Mouse (Mus musculus): ENCODE measurements at regions not wholly inside any gene's neighbourhood (a gene's known extent, or its start where the extent isn't known, plus 50 kb on each side); places are given as distances from the start of the nearest gene placed in this dataset.
A peak's percentile ranks its signal among the peaks of the same experiment; 100 is the strongest.

GRCm38 (mm10) chr6:116854029-116854428 is 137.3 kb upstream of the Tmem72 start:
- H3K36me3 ChIP-seq (ENCODE audit: insufficient read depth, low read length), result no peaks in the 10 kb centered on the region
- DNase-seq (ENCODE audit: low spot score) (no peak), ATAC-seq (replicated peaks; ENCODE audit: low FRiP score, low read depth) (no peak)
- TF ChIP-seq CTCF (IDR thresholded peaks at IDR 0.05; ENCODE audit: low read depth), result no peak
- no peaks in the 10 kb centered on the region for H3K27me3 ChIP-seq (ENCODE audit: insufficient read depth, low read length)
- no peak overlapping the region for H3K4me2 ChIP-seq (ENCODE audit: low read length)
- no peaks in the 10 kb centered on the region for H3K4me1 ChIP-seq (replicated peaks; ENCODE audit: insufficient read depth, low read length)
- H3K9ac ChIP-seq (ENCODE audit: low read depth, low read length), result no peak overlapping the region
- WGBS, result 82% methylated on average over 6 of the region's 6 CpGs
- H3K4me3 ChIP-seq (replicated peaks; ENCODE audit: low read depth, low read length), result no peak overlapping the region
- H3K27ac ChIP-seq, result no peak overlapping the region
- H3K9me3 ChIP-seq (replicated peaks; ENCODE audit: low read length), result no peaks in the 10 kb centered on the region

GRCm38 (mm10) chr6:116856093-116856492 is 139.4 kb upstream of the Tmem72 start:
- H3K4me1 ChIP-seq (replicated peaks; ENCODE audit: insufficient read depth, low read length), result no peaks in the 10 kb centered on the region
- H3K9me3 ChIP-seq (replicated peaks; ENCODE audit: low read length), result no peaks in the 10 kb centered on the region
- H3K27me3 ChIP-seq (ENCODE audit: insufficient read depth, low read length), result no peaks in the 10 kb centered on the region
- DNase-seq (ENCODE audit: low spot score) (no peak), ATAC-seq (replicated peaks; ENCODE audit: low FRiP score, low read depth) (no peak)
- H3K36me3 ChIP-seq (ENCODE audit: insufficient read depth, low read length), result no peaks in the 10 kb centered on the region
- no peak for TF ChIP-seq CTCF (IDR thresholded peaks at IDR 0.05; ENCODE audit: low read depth)
- no peak overlapping the region for H3K4me3 ChIP-seq (replicated peaks; ENCODE audit: low read depth, low read length)
- H3K9ac ChIP-seq (ENCODE audit: low read depth, low read length), result no peak overlapping the region
- no peak overlapping the region for H3K4me2 ChIP-seq (ENCODE audit: low read length)
- 87% methylated on average over 2 of the region's 2 CpGs for WGBS
- no peak overlapping the region for H3K27ac ChIP-seq

- H3K27me3 ChIP-seq (ENCODE audit: insufficient read depth, low read length), result no peaks in the 10 kb centered on the region
- DNase-seq (ENCODE audit: low spot score) (no peak), ATAC-seq (replicated peaks; ENCODE audit: low FRiP score, low read depth) (no peak)
- TF ChIP-seq CTCF (IDR thresholded peaks at IDR 0.05; ENCODE audit: low read depth), result no peak
- no peak overlapping the region for H3K4me2 ChIP-seq (ENCODE audit: low read length)
- WGBS, result 94% methylated on average over 1 of the region's 1 CpGs
- H3K27ac ChIP-seq, result no peak overlapping the region
- no peak overlapping the region for H3K4me3 ChIP-seq (replicated peaks; ENCODE audit: low read depth, low read length)
- no peaks in the 10 kb centered on the region for H3K9me3 ChIP-seq (replicated peaks; ENCODE audit: low read length)
- H3K36me3 ChIP-seq (ENCODE audit: insufficient read depth, low read length), result no peaks in the 10 kb centered on the region
- H3K4me1 ChIP-seq (replicated peaks; ENCODE audit: insufficient read depth, low read length), result no peaks in the 10 kb centered on the region
- no peak overlapping the region for H3K9ac ChIP-seq (ENCODE audit: low read depth, low read length)
These were observed 140.3 kb upstream of the Tmem72 start for GRCm38 (mm10) chr6:116856917-116857491.

- Histone ChIP-seq H3K4me3 (replicated peaks; ENCODE audit: low read depth, low read length) (no peak overlapping the region), H3K27ac (no peak overlapping the region), H3K9ac (ENCODE audit: low read depth, low read length) (no peak overlapping the region), H3K27me3 (ENCODE audit: insufficient read depth, low read length) (no peaks in the 10 kb centered on the region), H3K9me3 (replicated peaks; ENCODE audit: low read length) (no peaks in the 10 kb centered on the region), H3K4me1 (replicated peaks; ENCODE audit: insufficient read depth, low read length) (no peaks in the 10 kb centered on the region), H3K4me2 (ENCODE audit: low read length) (no peak overlapping the region), H3K36me3 (ENCODE audit: insufficient read depth, low read length) (no peaks in the 10 kb centered on the region)
- DNase-seq (ENCODE audit: low spot score) (peak; percentile 5), ATAC-seq (replicated peaks; ENCODE audit: low FRiP score, low read depth) (no peak)
- TF ChIP-seq CTCF (IDR thresholded peaks at IDR 0.05; ENCODE audit: low read depth), result no peak; the same call in 1 of the 2 replicates
- 31% methylated on average over 2 of the region's 2 CpGs for WGBS
These were observed 146.4 kb upstream of the Tmem72 start for GRCm38 (mm10) chr6:116863130-116863529.

- H3K4me2 ChIP-seq (ENCODE audit: low read length), result no peak overlapping the region
- no peak overlapping the region for H3K27ac ChIP-seq
- 83% methylated on average over 2 of the region's 2 CpGs for WGBS
- ATAC-seq (replicated peaks; ENCODE audit: low FRiP score, low read depth) (no peak), DNase-seq (ENCODE audit: low spot score) (no peak)
- H3K36me3 ChIP-seq (ENCODE audit: insufficient read depth, low read length), result no peaks in the 10 kb centered on the region
- no peaks in the 10 kb centered on the region for H3K4me1 ChIP-seq (replicated peaks; ENCODE audit: insufficient read depth, low read length)
- H3K9ac ChIP-seq (ENCODE audit: low read depth, low read length), result no peak overlapping the region
- TF ChIP-seq CTCF (IDR thresholded peaks at IDR 0.05; ENCODE audit: low read depth), result no peak
- H3K4me3 ChIP-seq (replicated peaks; ENCODE audit: low read depth, low read length), result no peak overlapping the region
- no peaks in the 10 kb centered on the region for H3K9me3 ChIP-seq (replicated peaks; ENCODE audit: low read length)
- no peaks in the 10 kb centered on the region for H3K27me3 ChIP-seq (ENCODE audit: insufficient read depth, low read length)
These were observed 146.9 kb upstream of the Tmem72 start for GRCm38 (mm10) chr6:116863626-116864025.

GRCm38 (mm10) chr6:116893299-116893698 is 176.6 kb upstream of the Tmem72 start:
- ATAC-seq (replicated peaks; ENCODE audit: low FRiP score, low read depth), result no peak
- TF ChIP-seq CTCF (IDR thresholded peaks at IDR 0.05; ENCODE audit: low read depth), result no peak
- WGBS, result 63% methylated on average over 8 of the region's 8 CpGs

GRCm38 (mm10) chr6:116894252-116894651 is 177.5 kb upstream of the Tmem72 start:
- H3K27ac ChIP-seq, result no peak overlapping the region

More at GRCm38 (mm10) chr6:116893299-116893698, 176.6 kb upstream of the Tmem72 start:
- H3K4me1 ChIP-seq (replicated peaks; ENCODE audit: insufficient read depth, low read length), result peaks cover 5% of the 10 kb centered on the region; the same call in 1 of the 2 replicates
- H3K9me3 ChIP-seq (replicated peaks; ENCODE audit: low read length), result no peaks in the 10 kb centered on the region
- no peaks in the 10 kb centered on the region for H3K36me3 ChIP-seq (ENCODE audit: insufficient read depth, low read length)
- H3K9ac ChIP-seq (ENCODE audit: low read depth, low read length), result no peak overlapping the region
- no peak overlapping the region for H3K27ac ChIP-seq
- no peak overlapping the region for H3K4me3 ChIP-seq (replicated peaks; ENCODE audit: low read depth, low read length)
- no peak overlapping the region for H3K4me2 ChIP-seq (ENCODE audit: low read length)
- DNase-seq (ENCODE audit: low spot score), result no peak
- no peaks in the 10 kb centered on the region for H3K27me3 ChIP-seq (ENCODE audit: insufficient read depth, low read length)

More at GRCm38 (mm10) chr6:116894252-116894651, 177.5 kb upstream of the Tmem72 start:
- ATAC-seq (replicated peaks; ENCODE audit: low FRiP score, low read depth), result no peak
- Histone ChIP-seq H3K9me3 (replicated peaks; ENCODE audit: low read length) (no peaks in the 10 kb centered on the region), H3K4me1 (replicated peaks; ENCODE audit: insufficient read depth, low read length) (peaks cover 5% of the 10 kb centered on the region; the same call in 1 of the 2 replicates), H3K4me3 (replicated peaks; ENCODE audit: low read depth, low read length) (no peak overlapping the region), H3K27me3 (ENCODE audit: insufficient read depth, low read length) (no peaks in the 10 kb centered on the region), H3K9ac (ENCODE audit: low read depth, low read length) (no peak overlapping the region), H3K4me2 (ENCODE audit: low read length) (no peak overlapping the region), H3K36me3 (ENCODE audit: insufficient read depth, low read length) (no peaks in the 10 kb centered on the region)
- no peak for DNase-seq (ENCODE audit: low spot score)
- no peak for TF ChIP-seq CTCF (IDR thresholded peaks at IDR 0.05; ENCODE audit: low read depth)
- 93% methylated on average over 5 of the region's 5 CpGs for WGBS

Data from kidney, postnatal 0 days (tissue).